Mouse (Mus musculus) olfactory bulb, adult 2 months (tissue): ENCODE results near the gene Fez1. TPM values are rescaled to one million over a fixed set of nuclear protein-coding genes. Genes with fewer than 3 reads are reported as not detected.

ENCODE experiments used
- H3K27ac ChIP-seq: fragments of 200-500 bp; 2 replicates; pipeline ENCODE4 v1.5.1; 2012; ENCODE audit warnings: low read depth, low read length; ENCODE audit not compliant: insufficient read depth
- H3K4me1 ChIP-seq: fragments of 200-500 bp; 2 replicates; pipeline ENCODE4 v1.6.1; 2012; ENCODE audit warnings: low read length; ENCODE audit not compliant: control insufficient read depth, insufficient read depth
- H3K4me3 ChIP-seq: fragments of 200-500 bp; 2 replicates; pipeline ENCODE4 v1.5.1; 2012; ENCODE audit warnings: mild to moderate bottlenecking, low read depth, low read length, moderate library complexity; ENCODE audit not compliant: insufficient read depth
- CTCF ChIP-seq: fragments of 200-500 bp; IDR thresholded peaks from 2 replicates; pipeline ENCODE4 v1.5.1; 2012; ENCODE audit warnings: low read depth, mild to moderate bottlenecking, low read length, moderate library complexity; ENCODE audit not compliant: insufficient read depth
- POLR2A ChIP-seq: fragments of 200-500 bp; IDR thresholded peaks from 2 replicates; pipeline ENCODE4 v1.6.1; 2012; ENCODE audit warnings: mild to moderate bottlenecking, low read depth, low read length, moderate library complexity; ENCODE audit not compliant: insufficient read depth
- WGBS: fragments of 180-500 bp; shearing (Covaris S2); methylation state at CpG from one replicate; pipeline ENCODE4 v1.1.7; 2018; 5-methylcytosine and 5-hydroxymethylcytosine counted together
- polyA plus RNA-seq: library from polyadenylated mRNA; stranded (reverse); fragments of >200 nt; gene quantifications from 2 replicates; pipeline ENCODE4 v1.2.4, GENCODE M21; 2012; ENCODE audit warnings: low replicate concordance; ENCODE audit not compliant: missing spikeins, insufficient read depth, insufficient read length

Gene Fez1
- polyA plus RNA-seq, 1 experiment: not detected

DNA sequence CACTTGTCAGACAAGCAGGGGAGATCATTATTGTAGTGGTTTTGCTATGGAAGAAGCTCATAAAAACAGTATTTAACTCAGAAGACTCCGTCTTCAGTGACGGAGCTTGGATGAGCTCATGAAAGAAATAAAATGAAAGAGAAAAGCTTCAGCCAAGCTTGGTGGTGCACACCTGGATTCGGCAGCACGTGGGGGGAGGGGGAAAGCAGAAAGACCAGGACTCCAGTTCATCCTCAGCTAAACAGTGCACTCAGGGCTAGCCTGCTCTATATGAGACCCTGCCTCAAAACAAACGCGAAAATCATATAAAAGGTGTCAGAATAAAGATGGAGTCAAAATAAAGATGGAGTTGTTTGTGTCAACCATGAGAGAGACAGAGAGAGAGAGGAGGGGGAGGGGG is 18.3 kb upstream of the Fez1 start:
- Histone ChIP-seq H3K27ac (no peak overlapping the region), H3K4me3 (no peak overlapping the region), H3K4me1 (no peaks in the 10 kb centered on the region)
- WGBS: 67% methylated on average over 6 of the region's 6 CpGs
- no peak for TF ChIP-seq POLR2A
- no peak for TF ChIP-seq CTCF

DNA sequence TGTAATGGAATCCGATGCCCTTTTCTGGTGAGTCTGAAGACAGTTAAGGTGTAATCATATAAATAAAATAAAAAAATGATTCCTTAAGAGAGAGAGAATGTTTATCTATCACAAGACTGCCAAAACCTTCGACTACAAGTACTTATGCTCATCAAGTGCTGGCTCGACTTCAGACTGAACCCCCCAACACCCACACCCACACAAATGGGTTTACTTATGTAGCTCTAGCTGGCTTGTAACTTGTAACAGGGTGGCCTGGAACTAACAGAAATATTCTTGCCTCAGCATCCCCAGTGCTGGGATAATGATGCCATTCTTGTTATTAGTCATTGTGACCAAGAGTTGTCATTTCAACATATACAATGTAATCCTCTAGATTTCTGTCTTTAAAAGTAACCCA is 17.7 kb upstream of the Fez1 start:
- H3K27ac ChIP-seq: no peak overlapping the region
- no peak for TF ChIP-seq CTCF
- no peak for TF ChIP-seq POLR2A

DNA sequence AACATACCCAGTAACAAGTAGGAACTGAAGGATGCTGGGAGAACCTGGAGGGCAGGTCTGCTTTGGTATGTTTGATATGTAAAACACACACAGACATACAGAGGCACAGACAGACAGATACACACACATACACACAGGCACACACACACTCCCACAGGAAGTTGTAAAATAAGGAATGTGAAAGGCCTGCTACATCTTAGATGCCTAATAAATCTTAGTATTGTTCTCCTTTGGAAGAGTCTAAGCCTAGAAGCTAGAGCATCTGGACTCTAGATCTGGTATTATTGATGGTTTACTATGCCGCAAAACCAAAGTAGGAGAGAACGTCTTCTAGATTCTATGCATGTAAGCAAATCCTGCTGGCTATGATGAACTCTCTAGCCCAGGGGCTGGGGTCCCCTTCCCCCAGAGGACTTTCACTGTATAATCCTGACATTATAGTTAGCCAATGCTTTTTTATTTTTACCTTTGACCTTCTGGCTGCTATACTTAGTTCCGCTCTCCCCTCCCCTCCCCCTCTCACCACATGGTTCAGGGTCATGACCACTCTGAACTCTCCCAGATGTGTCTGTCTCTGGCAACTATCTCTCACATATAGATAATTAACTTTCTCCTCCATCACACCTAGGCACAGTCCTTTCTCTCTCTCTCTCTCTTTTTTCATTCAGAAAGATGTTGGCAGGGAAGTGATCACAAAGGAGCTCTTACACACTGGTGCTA is 16.2 kb upstream of the Fez1 start:
- no peaks in the 10 kb centered on the region for H3K4me1 ChIP-seq
- H3K4me3 ChIP-seq: no peak overlapping the region
- 95% methylated on average over 3 of the region's 3 CpGs for WGBS
- H3K27ac ChIP-seq: no peak overlapping the region
- TF ChIP-seq CTCF: no peak
- TF ChIP-seq POLR2A: no peak

More for the DNA sequence above, 17.7 kb upstream of the Fez1 start:
- whole genome bisulfite sequencing: 89% methylated on average over 3 of the region's 3 CpGs
- Histone ChIP-seq H3K4me3 (no peak overlapping the region), H3K4me1 (no peaks in the 10 kb centered on the region)

DNA sequence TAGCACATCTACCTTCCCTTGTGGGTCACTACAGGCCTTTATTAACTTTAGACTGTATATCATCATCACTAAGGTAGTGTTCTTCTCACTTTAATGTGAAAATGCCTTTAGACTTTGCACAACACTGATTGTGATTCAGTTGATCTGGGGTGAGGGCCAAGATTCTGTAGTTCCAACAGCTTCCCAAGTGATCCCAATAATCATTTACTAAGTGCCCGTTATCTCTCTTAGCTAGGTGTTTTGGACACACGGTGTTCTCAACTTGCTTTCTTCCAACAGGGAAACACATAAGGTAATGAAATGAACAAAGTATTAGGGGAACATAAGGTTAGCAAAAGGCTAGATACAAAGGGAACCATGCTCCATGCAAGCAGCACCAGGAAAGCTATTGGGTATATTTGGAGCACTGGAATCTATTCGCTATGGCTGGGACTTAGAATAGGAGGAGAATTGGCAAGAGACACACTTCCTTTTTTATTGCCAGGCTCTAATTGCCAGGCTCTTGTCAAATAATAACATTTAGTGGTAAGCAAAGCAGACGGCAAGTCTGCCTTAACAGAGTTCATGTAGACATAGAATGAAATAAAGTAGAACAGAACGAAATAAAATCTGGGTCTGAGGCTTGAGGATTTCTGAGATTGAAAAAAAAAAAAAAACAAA is 13.4 kb upstream of the Fez1 start:
- 38% methylated on average over 5 of the region's 5 CpGs for WGBS
- H3K27ac ChIP-seq: no peak overlapping the region
- TF ChIP-seq POLR2A: no peak
- no peak for TF ChIP-seq CTCF
- H3K4me1 ChIP-seq: no peaks in the 10 kb centered on the region
- no peak overlapping the region for H3K4me3 ChIP-seq

DNA sequence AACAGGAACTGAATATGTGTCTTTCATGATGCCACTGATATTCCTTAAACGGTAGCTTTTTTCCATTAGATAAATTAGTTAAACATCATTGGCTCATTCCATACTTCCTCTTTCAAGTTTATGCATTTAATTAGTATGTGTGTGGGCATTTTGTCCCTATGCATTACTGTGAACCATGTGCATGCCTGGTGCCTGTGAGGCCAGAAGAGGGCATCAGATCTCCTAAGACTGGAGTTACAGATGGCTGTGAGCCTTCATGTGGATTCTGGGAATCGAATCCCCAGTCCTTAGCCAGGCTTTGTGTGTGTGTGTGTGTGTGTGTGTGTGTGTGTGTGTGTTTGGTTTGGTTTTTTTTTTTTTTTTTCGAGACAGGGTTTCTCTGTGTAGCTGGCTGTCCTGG is 7.2 kb upstream of the Fez1 start:
- Histone ChIP-seq H3K4me3 (no peak overlapping the region), H3K4me1 (no peaks in the 10 kb centered on the region), H3K27ac (no peak overlapping the region)
- whole genome bisulfite sequencing: 36% methylated on average over 2 of the region's 3 CpGs
- TF ChIP-seq CTCF (no peak), POLR2A (no peak)

DNA sequence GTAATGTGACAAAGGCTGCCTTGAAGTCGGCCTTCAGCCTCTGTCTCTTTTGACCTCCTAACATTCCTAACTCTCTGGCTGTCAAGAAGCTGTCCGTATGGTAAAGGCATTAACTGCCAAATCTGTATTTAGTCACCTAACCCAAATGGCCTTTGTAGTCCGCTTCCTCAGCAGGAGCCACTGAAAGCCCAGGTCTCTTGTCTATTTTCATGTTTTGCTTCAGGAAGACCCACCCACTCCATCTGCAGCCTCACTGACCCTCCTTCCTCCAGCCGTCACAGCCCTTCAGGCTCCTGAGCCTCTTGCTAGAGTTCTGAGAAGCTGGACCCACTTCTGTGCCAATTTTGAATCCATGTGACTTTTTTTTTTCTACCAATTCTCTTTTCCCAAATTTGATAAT is 2.8 kb upstream of the Fez1 start:
- whole genome bisulfite sequencing: 87% methylated on average over 4 of the region's 4 CpGs
- H3K4me3 ChIP-seq: no peak overlapping the region
- H3K4me1 ChIP-seq: peaks cover 5% of the 10 kb centered on the region; the same call in 1 of the 2 replicates
- no peak overlapping the region for H3K27ac ChIP-seq
- TF ChIP-seq POLR2A (no peak), CTCF (no peak)

DNA sequence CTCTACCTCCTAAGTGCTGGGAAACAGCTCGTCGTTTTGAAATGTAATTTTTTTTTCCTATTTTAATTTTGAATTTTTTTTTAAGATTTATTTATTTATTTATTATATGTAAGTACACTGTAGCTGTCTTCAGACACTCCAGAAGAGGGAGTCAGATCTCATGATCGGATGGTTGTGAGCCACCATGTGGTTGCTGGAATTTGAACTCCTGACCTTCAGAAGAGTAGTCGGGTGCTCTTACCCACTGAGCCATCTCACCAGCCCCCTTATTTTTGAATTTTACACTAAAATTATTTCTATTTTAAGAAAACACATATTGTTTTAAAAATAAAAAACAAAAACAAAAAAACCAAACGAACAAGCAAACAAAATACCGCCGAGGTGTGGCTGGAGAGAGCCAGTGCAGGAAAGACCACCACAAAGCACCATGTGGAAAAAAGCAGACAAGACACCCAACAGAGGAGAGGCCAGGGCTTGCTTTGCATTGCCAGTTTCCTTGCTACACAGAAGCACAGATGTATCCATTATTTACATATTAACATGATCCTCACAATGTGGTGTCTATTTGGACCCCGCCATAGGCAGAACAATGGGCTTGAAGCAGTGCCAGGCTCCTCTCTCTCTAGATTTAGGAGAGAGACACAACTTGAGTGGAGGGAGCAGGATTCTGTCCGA is 558 bp upstream of the Fez1 start:
- Histone ChIP-seq H3K4me1 (peaks cover 5% of the 10 kb centered on the region; the same call in 1 of the 2 replicates), H3K27ac (peak overlapping the region; percentile 88), H3K4me3 (peak overlapping the region; percentile 6)
- TF ChIP-seq POLR2A: no peak
- TF ChIP-seq CTCF: no peak
- 14% methylated on average over 9 of the region's 9 CpGs for WGBS

DNA sequence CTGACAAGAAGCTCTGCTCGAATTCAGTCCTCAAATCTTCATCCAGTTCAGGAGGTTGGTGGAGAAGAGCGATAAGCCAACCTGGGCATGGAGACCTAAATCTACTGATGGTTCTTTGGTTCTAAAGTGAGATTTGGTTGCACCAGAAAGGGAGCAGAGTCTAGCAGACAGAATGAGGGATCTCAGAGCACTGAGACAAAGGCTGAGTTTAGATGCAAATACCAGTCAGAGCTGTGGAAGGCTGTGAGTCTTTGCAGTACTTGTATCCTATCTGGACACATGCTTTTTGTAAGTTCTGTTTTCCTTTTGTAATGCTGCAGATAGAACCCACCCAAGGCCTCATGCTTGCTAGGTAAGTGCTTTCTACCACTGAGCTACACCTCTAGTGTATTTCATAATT is 360 bp downstream of the Fez1 start:
- H3K27ac ChIP-seq: peak overlapping the region; percentile 88
- H3K4me3 ChIP-seq: peak overlapping the region; percentile 6; the same call in 1 of the 2 replicates
- 3% methylated on average over 2 of the region's 2 CpGs for WGBS
- H3K4me1 ChIP-seq: peaks cover 5% of the 10 kb centered on the region; the same call in 1 of the 2 replicates
- TF ChIP-seq CTCF: no peak
- no peak for TF ChIP-seq POLR2A
